Mouse (Mus musculus) neural tube, embryonic 14.5 days (tissue): ENCODE data around the gene Xirp2. TPM values are rescaled to one million over a fixed set of nuclear protein-coding genes. Genes with fewer than 3 reads are reported as not detected.

ENCODE experiments used
- polyA plus RNA-seq: library from polyadenylated mRNA; unstranded; fragments of >200 nt; fragmentation: Nextera tagmentation; extraction: Ambion mirVana; gene quantifications from 2 replicates; pipeline ENCODE4 v1.2.1, GENCODE M21; 2014

Gene Xirp2
- polyA plus RNA-seq, 1 experiment from 2014 or later: 0.03 TPM

Other genes with a start within 250 kb of the Xirp2 start
- gene Gm21830, start 32.3 kb upstream of the Xirp2 start, polyA plus RNA-seq: not detected in 2 replicates
- gene Gm26727, start 12.8 kb upstream of the Xirp2 start, polyA plus RNA-seq: not detected in 2 replicates
- 82.4 and 84.6 TPM in 2 replicates for gene B3galt1, start 119.9 kb downstream of the Xirp2 start, polyA plus RNA-seq